Mouse (Mus musculus) adrenal gland, postnatal 25 days (tissue): ENCODE measurements at regions not wholly inside any gene's neighbourhood (a gene's known extent, or its start where the extent isn't known, plus 50 kb on each side); places are given as distances from the start of the nearest gene placed in this dataset.

Experiments
- DNase-seq: peaks from one replicate; pipeline ENCODE4 v3.0.0; 2021; ENCODE audit warnings: mixed read lengths

DNA sequence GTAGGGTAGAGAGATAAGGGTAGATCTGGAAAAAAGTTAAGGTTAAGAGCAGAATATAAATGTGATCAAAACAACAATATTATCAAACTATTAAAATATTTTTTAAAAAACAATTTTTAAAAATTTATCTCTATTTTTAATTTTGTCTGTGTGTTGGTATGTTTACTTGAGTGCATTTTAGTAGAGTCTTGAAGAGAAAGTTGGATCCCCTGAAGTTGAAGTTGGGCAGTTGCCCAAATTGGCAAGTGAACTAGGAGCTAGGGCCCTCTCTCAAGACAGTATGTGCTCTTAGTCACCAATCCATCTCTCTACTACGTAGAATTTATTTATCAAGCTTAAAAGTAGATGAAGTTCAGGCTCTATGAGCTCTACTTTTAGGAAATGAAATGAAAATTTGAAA, 59.9 kb downstream of the Adamts1 start:
- no peak for DNase-seq

DNA sequence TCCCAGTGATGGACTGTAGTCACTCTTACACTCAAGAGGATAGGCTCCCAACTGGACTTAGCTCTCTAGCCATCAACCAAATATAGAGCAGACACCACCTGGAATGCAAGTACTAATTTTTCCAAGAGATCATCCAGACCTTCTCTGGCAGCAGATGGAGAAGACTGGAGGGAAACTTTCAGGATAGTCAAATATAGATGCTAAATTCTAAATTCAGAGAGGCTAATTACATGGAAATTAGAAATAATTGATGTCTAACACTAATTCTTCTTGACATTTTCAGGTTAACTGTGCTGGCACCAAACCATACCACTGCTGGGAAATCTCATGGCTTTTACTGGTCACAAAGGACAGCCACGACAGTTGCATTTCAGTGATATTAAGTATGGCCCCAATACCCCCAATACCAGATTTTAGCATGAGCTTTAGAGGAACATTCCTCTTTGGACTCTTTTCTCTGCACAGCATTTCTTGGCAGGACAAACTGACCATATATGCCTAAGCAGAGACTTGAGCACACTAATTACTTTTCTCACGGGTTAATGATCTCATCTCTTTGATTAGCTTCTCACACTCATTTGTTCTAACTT, 64.2 kb downstream of the Adamts1 start:
- no peak for DNase-seq

DNA sequence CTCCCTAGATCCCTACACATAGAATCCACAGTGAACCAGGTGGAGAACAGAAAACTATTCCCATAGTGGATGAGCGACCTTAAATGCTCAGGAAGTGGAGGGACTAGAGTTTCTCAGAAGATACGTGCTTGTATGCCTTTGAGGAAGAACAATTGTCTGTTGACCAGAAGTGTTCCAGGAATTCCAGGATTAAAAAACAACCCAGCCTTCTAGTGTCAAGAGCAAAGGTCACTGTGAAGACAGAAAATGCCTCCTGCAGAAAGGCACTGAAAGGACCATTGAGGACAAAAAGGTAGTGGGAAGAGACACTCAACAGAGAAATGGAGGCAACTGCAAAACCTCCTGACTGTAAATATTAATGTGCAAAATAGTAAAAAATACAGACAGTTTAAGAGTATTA, 74.9 kb downstream of the Adamts1 start:
- DNase-seq: no peak

DNA sequence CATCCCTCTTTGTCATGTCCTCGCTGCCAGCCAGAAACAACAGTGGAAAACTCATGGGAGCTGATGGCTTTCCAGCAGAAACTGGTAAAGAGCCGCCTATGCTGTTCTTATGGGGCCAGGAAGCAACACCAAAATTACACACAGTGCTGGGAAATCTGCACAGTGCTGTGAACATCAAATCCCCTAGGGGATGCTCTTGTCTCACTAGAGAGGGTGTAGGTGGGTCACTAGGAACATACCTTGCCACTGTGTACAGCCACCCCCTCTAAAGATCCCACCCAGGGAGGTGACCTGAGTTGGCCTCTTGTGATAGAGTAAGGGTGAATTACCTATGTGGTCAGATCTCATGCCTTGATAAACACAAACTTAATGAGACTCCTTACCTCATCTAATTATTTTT, 80.9 kb downstream of the Adamts1 start:
- DNase-seq: no peak

DNA sequence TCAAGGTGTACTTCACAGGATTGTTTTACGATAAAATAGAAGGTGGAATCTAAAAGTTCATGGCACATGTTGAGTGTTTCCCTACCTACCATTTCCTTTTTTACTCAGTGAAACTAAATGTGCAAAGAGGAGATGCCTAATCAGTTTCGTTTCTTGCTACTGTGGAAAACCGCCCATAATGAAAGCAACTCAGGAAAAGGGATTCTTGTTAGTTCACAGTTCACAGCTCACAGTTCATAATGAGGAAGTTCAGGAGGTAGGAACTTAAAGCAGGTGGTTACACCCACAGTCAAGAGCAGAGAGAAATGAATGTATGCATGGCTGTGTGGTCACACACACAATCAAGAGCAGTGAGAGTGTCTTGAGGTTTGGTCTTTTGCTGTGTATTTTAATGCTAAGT, 90.6 kb downstream of the Adamts1 start:
- no peak for DNase-seq

DNA sequence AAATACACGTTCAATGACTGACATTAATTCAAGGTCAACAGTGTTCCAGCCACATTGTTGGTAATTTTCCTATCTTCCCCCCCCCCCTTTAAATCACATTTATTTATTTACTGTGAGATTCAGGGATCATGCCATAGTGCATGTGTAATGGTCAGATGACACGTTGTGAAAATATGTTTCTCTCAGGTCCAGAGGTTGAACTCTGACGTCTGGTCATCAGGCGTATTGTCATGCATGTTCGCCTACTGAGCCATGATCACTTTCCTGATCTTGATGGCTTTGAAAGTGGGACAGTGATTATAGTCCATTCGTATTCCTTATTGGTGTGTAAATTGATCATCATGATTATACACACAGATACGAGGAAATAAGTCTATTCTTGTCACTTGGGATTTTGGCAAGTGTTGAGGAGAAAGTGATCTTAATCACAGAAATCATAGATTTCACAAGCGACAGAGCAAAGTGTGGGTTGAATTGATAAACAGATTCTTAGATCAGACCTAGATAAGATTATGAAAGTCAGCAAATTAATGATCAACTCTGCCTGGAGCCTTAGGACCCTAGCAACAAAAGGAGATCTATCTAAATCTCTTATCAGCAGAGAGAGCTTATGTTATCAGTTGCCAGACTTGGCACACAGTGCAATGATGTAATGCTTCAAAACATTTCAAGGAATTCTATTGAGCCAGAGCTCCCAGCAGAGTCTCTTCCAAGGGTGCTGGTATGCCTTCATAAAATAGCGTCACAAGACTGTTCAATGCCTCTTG, 98.5 kb downstream of the Adamts1 start:
- no peak for DNase-seq

DNA sequence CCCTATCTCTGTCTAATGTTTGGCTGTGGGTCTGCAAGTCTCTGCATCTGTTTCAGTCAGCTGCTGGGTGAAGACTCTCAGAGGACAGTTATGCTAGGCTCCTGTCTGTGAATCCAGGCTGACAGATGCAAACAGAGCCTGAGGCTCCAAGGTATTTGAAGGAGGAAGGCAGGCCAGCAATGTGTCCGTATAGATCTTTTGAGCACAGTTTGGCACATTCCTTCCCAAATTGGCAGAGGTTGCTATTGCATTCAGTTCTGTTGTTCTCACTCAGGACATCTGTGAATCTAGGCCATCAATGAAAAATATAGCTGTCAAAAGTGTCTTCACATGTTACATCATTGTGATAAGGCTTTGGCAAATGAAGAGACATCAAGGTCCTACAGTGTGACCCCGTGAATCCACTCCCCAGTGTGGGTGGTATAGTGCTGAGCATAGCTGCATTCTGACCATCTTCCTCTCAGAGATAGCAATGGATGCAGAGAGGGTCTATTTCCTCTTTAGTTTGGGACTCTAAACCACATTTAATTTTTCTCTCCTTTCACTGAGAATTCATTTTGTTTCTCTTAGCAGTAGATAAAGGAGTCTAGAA, 99.9 kb downstream of the Adamts1 start:
- no peak for DNase-seq

DNA sequence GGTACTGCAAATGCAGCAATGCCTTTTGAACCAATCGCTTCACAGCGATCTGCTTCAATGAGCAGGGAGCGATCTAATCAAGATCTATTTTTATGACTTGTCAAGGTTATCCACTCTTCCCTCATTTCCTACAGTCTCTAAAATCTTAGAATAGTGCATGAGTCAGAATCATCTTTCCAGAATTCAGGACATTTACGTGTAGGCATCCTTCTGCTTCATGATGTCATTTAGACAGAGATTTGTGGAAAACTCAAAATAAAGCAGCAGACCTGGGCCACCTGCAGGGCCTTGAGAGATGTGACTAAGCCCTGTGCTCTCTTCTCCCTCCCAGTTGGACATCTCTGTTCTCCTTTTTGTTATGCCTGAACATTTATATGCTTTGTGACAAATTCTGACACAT, 103.6 kb downstream of the Adamts1 start:
- no peak for DNase-seq

DNA sequence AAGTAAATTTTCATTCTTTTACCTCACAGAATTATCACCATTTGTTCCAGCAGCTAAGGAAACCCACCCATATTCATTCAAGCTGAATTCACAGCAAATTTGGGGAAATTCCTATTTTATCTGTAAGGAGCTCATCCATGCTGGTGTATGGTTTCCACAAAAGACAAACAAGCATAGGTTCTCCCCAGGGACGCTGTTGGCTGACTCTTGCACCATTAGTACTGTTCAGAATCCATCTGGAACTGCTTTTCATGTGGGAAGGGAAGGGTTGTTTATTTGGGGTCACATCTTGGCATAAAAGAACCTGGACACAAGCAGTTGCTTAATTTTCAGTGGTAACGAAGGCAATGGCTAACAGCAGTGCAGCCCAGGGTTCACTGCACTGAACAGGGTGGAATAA, 120.2 kb downstream of the Adamts1 start:
- no peak for DNase-seq

DNA sequence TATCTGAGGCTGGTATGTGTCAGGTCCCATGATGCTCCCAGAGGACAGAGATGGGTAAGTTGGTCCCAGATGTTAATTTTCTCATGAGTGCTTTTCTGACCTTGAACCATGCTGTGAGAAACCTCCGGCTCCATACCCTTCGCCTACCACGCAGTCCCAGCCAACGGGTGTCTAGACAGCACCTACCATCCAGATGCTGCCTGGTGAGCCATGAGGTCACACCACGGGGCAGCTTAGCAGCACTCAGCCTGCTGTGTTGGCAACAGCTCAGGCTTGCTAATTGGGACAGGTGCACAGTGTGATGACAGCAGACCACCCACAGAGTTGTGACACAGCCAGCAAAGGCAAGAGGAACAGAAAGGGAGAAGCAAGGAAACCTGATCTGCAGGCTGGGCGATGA, 122.6 kb downstream of the Adamts1 start:
- no peak for DNase-seq

DNA sequence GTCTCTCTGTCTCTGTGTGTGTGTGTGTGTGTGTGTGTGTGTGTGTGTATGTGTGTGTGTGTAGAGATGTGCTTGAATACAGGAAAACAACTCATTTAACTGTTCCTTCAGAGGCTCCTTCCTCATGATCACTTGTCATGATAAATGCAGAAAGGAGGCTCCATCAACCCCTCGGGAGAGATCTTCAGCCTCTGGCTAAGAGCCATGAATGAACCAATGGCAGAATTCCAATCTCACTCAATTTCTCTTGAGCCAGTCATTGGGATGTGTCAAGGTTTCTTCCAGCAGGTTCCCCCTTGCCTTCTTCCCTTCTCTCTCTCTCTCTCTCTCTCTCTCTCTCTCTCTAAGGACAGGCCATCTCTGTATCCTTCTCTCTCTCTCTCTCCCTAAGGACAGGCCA, 124.1 kb downstream of the Adamts1 start:
- DNase-seq: no peak

DNA sequence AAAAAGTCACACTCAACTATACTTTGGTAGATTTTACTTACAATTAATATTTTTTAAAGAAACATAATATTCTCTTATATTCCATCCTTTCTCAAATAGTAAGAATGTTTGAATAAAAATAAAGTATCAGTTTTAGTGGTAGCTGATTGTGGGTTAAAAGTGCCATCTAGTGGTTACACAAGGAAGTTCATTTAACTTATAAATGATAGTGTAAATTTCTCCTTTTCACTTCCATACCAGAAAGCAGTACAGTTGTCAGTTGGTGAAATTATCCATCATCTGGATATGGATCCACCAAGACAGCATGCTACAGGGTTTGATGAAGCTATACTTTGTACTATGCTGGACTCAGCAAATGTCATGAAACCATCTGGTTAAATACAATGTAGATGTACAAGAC, 124.7 kb downstream of the Adamts1 start:
- no peak for DNase-seq

DNA sequence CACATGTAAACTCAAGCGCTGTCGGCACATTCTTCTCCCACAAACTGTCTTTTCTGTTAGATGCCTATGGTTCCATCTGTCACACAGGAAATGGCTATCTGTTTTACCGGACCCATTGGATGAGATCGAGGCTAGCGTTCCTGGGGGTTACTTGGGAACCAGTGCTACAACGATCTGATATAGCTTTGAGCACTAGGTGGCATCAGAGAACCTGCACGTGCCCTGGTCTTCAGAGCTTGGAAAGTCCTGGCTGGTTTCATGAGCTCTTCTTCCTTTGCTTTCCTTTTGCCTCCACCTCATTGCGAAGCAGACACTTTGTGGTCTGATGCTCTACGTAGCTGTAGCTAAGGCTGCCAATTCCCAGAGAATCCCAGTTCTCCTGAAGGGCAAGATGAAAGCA, 123.8 kb upstream of the Cyyr1 start:
- peak; percentile 8 for DNase-seq

DNA sequence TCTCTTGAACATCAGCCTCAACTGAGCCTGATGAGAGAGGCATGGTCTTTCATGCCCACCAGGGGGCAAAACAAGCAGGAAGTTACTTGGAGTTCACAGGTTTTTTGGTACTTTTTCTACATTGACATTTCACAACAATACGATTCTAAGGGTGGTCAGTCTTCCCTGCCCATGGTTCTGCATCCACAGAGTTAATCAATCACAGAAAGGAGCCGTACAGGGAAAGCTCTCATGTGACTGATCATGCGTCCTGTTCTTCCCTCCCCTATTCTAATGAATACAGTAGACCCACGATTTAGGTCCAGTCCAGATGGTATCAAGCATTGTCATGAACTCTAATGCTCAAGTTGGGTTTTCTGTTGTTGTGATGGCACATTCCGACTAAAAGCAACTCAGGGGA, 115.6 kb upstream of the Cyyr1 start:
- no peak for DNase-seq

DNA sequence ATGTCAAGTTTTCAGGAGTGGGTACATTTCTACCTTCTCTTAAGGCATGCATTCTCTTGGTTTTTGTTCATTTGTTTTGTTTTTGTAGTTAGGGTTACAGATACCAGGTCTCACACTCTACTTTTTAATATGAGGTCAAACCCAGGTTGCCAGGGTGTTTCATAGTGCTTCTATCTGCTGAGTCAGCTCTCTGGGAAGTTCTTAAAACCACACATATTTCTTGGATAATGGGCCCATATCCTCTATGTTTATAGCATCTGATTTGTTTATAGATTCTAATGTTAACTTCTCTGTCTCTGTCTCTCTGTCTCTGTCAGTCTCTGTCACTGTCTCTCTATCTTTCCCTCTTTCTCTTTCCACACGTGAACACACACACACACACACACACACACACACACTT, 114.6 kb upstream of the Cyyr1 start:
- no peak for DNase-seq

DNA sequence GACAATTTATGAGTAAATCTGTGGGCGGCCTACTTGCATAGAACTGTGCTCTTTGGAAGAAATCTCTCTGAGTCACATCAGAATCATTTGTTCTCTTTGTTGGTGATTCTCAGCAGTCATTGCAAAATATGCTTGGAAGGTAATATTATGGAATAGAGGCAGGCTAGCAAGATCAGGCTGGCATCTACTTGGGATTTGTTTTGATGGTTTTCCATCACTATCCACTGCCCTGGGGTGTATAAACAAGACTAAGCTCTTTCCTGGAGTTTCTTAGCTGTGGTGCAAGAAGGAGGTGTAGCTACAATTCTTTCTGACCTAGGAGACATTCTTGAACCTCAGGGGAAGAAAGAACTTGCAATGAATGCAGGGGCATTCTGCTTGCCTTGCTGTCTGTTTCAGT, 96.3 kb upstream of the Cyyr1 start:
- no peak for DNase-seq

DNA sequence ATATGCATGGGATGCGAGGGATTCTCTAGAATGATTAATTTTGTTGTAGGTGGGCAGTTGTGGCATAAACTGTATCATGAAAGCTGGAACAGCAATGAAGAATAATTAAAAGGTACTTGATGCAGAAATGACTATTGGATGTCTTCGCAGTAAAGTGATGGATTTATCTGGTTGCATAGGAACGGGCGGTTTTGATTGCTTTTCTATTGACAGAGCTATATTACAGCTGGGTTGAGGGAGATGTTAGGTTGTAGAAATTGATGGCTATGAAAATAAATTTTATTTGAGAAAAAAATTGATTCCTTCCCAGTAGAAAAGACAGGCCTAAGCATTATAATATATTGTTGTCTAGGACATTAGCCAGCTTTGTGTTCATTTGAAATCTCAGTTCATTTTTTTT, 87.8 kb upstream of the Cyyr1 start:
- no peak for DNase-seq

DNA sequence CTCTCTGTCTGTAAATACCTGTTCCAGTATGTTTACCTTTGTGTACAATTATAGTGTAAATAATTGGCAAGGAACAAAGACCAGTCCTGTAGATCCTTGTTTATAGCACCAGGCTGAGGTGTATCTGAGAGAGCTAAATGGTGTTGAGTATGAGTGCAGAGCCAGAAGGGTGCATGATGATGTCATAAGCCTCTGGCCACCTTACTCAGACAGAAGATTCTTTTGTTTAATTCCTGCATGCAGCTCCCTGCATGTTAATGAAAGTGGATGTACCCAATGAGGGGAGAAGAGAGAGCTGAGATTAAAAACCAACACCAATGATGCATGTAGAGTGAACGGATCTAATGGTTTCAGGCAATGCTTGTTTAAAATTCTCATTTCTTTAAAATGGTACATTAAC, 83.9 kb upstream of the Cyyr1 start:
- no peak for DNase-seq

DNA sequence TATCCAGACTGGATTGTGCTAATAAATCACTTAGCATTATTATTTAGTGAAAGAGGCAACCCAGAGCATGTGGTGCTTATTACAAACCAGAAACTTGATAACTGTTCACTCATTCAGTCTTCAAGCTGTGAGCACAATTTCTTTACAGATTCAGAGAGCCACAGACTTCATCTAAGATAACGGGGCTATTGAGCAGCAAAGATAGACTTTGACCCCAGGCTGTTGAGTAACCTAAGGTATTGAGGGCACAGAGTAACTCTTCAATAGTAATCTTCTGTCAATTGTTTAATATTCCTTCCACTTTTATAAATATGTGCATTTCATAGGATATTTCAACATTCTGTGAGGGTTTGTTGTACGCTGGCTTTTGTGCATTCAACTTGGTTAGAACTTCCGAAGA, 76.5 kb upstream of the Cyyr1 start:
- no peak for DNase-seq

DNA sequence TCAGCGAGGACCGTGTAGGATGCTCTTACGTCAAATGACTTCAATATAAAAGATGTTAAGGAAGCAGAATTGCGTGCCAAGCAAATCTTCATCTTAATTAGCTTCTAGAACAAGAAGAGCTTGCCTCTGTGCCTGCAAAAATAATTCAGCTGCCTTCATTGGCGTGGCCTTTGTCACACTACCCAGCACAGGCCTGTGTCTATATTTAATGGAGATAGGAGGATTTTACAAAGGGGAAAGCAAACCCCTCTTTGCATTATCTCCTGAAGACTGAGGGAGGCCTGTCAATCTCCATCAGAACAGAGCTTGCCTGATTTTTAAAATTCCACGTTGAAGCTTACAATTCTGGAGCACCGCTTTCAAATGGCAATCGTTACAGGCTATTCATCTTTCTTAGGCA, 71.3 kb upstream of the Cyyr1 start:
- no peak for DNase-seq

DNA sequence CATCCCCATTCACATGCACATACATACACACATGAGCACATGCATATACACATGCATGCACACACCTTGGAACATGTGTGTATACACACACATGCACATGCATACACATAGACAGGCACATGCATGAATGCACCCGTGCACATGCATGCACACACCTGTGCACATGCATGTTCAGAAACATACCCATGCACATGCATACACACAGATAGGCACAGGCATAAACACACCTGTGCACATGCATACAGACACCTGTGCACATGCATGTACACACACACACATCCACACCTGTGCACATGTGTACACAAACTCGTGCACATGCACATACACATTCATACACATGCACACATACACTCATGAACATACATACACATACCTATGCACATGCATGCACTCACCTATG, 50.9 kb upstream of the Cyyr1 start:
- no peak for DNase-seq
